Mouse (Mus musculus): ENCODE results near the gene Rdh16f1. TPM values are rescaled to one million over a fixed set of nuclear protein-coding genes. Genes with fewer than 3 reads are reported as not detected.

The Rdh16f1 gene
- polyA plus RNA-seq, 1 experiment, result not detected

DNA sequence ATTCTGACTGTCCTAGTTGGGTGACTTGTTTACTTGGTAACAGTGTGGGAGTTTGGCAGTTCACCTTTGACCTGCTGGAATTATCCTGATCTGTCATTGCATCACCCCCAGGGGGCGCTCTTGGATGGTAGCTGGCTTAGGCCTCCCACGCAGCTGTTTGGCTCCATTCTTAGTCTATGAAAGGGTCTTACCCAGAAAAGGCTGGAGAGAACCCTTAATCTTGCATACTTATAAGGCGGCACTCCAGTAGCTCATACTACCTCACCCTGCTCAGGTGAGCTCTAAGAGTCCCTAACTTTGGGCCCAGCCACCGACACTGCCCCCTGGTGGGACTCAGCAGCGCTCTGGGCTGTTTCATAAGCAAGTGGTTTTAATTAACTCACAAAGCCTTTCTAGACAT, 14.9 kb upstream of the Rdh16f1 start:
- TF ChIP-seq CTCF (IDR thresholded peaks at IDR 0.05; ENCODE audit: low read depth, low read length) (peak; percentile 53), POLR2A (IDR thresholded peaks at IDR 0.05; ENCODE audit: insufficient read depth, low read length) (no peak)
- peaks cover 4% of the 10 kb centered on the region for H3K4me1 ChIP-seq (ENCODE audit: control insufficient read depth, insufficient read depth, low read length)
- no peaks in the 10 kb centered on the region for H3K9me3 ChIP-seq (replicated peaks; ENCODE audit: control insufficient read depth, insufficient read depth, low read length, poor library complexity, severe bottlenecking)
- H3K36me3 ChIP-seq (ENCODE audit: control insufficient read depth, insufficient read depth, low read length, poor library complexity, severe bottlenecking), result peaks cover 22% of the 10 kb centered on the region
- H3K27me3 ChIP-seq (ENCODE audit: control insufficient read depth, insufficient read depth, low read length, poor library complexity, severe bottlenecking), result no peaks in the 10 kb centered on the region
- no peak overlapping the region for H3K4me3 ChIP-seq (ENCODE audit: low read depth, low read length)
- no peak overlapping the region for H3K9ac ChIP-seq (ENCODE audit: low read depth, poor library complexity, severe bottlenecking)
- no peak overlapping the region for H3K27ac ChIP-seq (ENCODE audit: insufficient read depth, low read length)

DNA sequence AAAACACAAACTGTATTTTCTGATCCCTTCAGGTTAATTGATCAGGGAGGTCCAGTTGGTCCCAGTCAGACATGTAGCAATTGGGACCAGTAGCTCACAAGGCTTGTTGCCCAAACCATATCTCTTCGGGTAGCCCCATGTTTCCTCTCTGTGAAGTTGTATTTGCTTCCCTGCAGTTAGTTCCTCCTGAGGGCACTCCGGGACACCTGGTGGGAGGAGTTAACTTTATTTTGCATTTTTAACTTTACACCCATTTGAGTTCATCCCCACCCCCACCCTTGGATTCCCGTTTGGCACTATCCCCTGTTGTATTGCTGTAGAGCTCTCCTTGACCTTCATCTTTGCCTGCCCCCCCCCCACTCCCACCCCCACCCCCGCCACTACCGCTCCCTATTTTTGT, 13.7 kb upstream of the Rdh16f1 start:
- H3K9ac ChIP-seq (ENCODE audit: low read depth, poor library complexity, severe bottlenecking), result no peak overlapping the region
- H3K4me1 ChIP-seq (ENCODE audit: control insufficient read depth, insufficient read depth, low read length), result peaks cover 4% of the 10 kb centered on the region
- peak overlapping the region; percentile 47 for H3K27ac ChIP-seq (ENCODE audit: insufficient read depth, low read length)
- peaks cover 22% of the 10 kb centered on the region for H3K36me3 ChIP-seq (ENCODE audit: control insufficient read depth, insufficient read depth, low read length, poor library complexity, severe bottlenecking)
- no peak overlapping the region for H3K4me3 ChIP-seq (ENCODE audit: low read depth, low read length)
- TF ChIP-seq EP300 (IDR thresholded peaks at IDR 0.05; ENCODE audit: insufficient read depth, low read depth, low read length) (no peak), CTCF (IDR thresholded peaks at IDR 0.05; ENCODE audit: low read depth, low read length) (no peak), POLR2A (IDR thresholded peaks at IDR 0.05; ENCODE audit: insufficient read depth, low read length) (no peak)
- no peaks in the 10 kb centered on the region for H3K9me3 ChIP-seq (replicated peaks; ENCODE audit: control insufficient read depth, insufficient read depth, low read length, poor library complexity, severe bottlenecking)
- H3K27me3 ChIP-seq (ENCODE audit: control insufficient read depth, insufficient read depth, low read length, poor library complexity, severe bottlenecking), result no peaks in the 10 kb centered on the region

GRCm38 (mm10) chr10:127747254-127747653, 12.3 kb upstream of the Rdh16f1 start:
- H3K4me3 ChIP-seq (ENCODE audit: low read depth, low read length), result no peak overlapping the region
- H3K9me3 ChIP-seq (replicated peaks; ENCODE audit: control insufficient read depth, insufficient read depth, low read length, poor library complexity, severe bottlenecking), result no peaks in the 10 kb centered on the region
- H3K27me3 ChIP-seq (ENCODE audit: control insufficient read depth, insufficient read depth, low read length, poor library complexity, severe bottlenecking), result no peaks in the 10 kb centered on the region
- H3K36me3 ChIP-seq (ENCODE audit: control insufficient read depth, insufficient read depth, low read length, poor library complexity, severe bottlenecking), result peaks cover 17% of the 10 kb centered on the region
- H3K9ac ChIP-seq (ENCODE audit: low read depth, poor library complexity, severe bottlenecking), result no peak overlapping the region
- H3K27ac ChIP-seq (ENCODE audit: insufficient read depth, low read length), result no peak overlapping the region
- peaks cover 4% of the 10 kb centered on the region for H3K4me1 ChIP-seq (ENCODE audit: control insufficient read depth, insufficient read depth, low read length)
- TF ChIP-seq CTCF (IDR thresholded peaks at IDR 0.05; ENCODE audit: low read depth, low read length) (no peak), EP300 (IDR thresholded peaks at IDR 0.05; ENCODE audit: insufficient read depth, low read depth, low read length) (peak; percentile 90)

GRCm38 (mm10) chr10:127748847-127749612, 10.6 kb upstream of the Rdh16f1 start:
- peaks cover 2% of the 10 kb centered on the region for H3K36me3 ChIP-seq (ENCODE audit: control insufficient read depth, insufficient read depth, low read length, poor library complexity, severe bottlenecking)
- H3K27me3 ChIP-seq (ENCODE audit: control insufficient read depth, insufficient read depth, low read length, poor library complexity, severe bottlenecking), result no peaks in the 10 kb centered on the region
- 0 out of 2 replicates have a peak overlapping the region, but pooled peaks have one; percentile 16 for H3K27ac ChIP-seq (ENCODE audit: insufficient read depth, low read length)
- H3K9ac ChIP-seq (ENCODE audit: low read depth, poor library complexity, severe bottlenecking), result peak overlapping the region; percentile 23; the same call in 1 of the 2 replicates
- H3K4me1 ChIP-seq (ENCODE audit: control insufficient read depth, insufficient read depth, low read length), result peaks cover 3% of the 10 kb centered on the region
- H3K9me3 ChIP-seq (replicated peaks; ENCODE audit: control insufficient read depth, insufficient read depth, low read length, poor library complexity, severe bottlenecking), result no peaks in the 10 kb centered on the region
- no peak overlapping the region for H3K4me3 ChIP-seq (ENCODE audit: low read depth, low read length)
- TF ChIP-seq EP300 (IDR thresholded peaks at IDR 0.05; ENCODE audit: insufficient read depth, low read depth, low read length) (0 out of 2 replicates have a peak, but pooled peaks have one; percentile 49), POLR2A (IDR thresholded peaks at IDR 0.05; ENCODE audit: insufficient read depth, low read length) (no peak)

- no peaks in the 10 kb centered on the region for H3K27me3 ChIP-seq (ENCODE audit: control insufficient read depth, insufficient read depth, low read length, poor library complexity, severe bottlenecking)
- peak overlapping the region; percentile 23 for H3K4me3 ChIP-seq (ENCODE audit: low read depth, low read length)
- no peaks in the 10 kb centered on the region; the same call in 1 of the 2 replicates for H3K36me3 ChIP-seq (ENCODE audit: control insufficient read depth, insufficient read depth, low read length, poor library complexity, severe bottlenecking)
- H3K27ac ChIP-seq (ENCODE audit: insufficient read depth, low read length), result no peak overlapping the region
- no peak overlapping the region for H3K9ac ChIP-seq (ENCODE audit: low read depth, poor library complexity, severe bottlenecking)
- H3K4me1 ChIP-seq (ENCODE audit: control insufficient read depth, insufficient read depth, low read length), result peaks cover 3% of the 10 kb centered on the region
- no peaks in the 10 kb centered on the region for H3K9me3 ChIP-seq (replicated peaks; ENCODE audit: control insufficient read depth, insufficient read depth, low read length, poor library complexity, severe bottlenecking)
- no peak for TF ChIP-seq POLR2A (IDR thresholded peaks at IDR 0.05; ENCODE audit: insufficient read depth, low read length)
- no peak for TF ChIP-seq EP300 (IDR thresholded peaks at IDR 0.05; ENCODE audit: insufficient read depth, low read depth, low read length)
- no peak for TF ChIP-seq CTCF (IDR thresholded peaks at IDR 0.05; ENCODE audit: low read depth, low read length)
Measured at GRCm38 (mm10) chr10:127750136-127750777, 9.3 kb upstream of the Rdh16f1 start.

DNA sequence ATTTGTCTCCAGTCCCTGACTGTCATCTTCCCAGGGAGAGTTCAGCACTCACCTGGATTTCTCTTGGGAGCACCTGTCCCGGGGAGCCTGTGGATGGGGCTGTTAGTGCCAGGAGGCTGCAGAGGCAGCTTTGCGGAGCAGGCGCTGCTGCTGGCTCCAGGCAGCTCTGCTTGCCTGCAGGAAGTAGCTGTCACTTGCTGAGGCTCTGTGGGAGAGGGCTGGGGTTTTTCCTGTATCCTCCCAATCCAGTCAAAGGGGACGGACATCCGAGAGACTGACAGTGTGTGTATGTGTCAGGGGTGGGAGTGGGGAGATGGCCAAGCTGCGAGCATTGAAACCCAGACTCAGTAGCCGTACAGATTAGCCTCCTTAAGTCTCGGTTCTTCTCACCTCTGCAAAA, 8.0 kb upstream of the Rdh16f1 start, which contains the start of gene Gpr182:
TSS of gene Gpr182 (minus strand) at position 185 of the 400 bp plus-strand sequence.
- TF ChIP-seq CTCF (IDR thresholded peaks at IDR 0.05; ENCODE audit: low read depth, low read length) (no peak), EP300 (IDR thresholded peaks at IDR 0.05; ENCODE audit: insufficient read depth, low read depth, low read length) (no peak), POLR2A (IDR thresholded peaks at IDR 0.05; ENCODE audit: insufficient read depth, low read length) (no peak)

More for the DNA sequence above, 8.0 kb upstream of the Rdh16f1 start, which contains the start of gene Gpr182:
- Histone ChIP-seq H3K9me3 (replicated peaks; ENCODE audit: control insufficient read depth, insufficient read depth, low read length, poor library complexity, severe bottlenecking) (no peaks in the 10 kb centered on the region), H3K9ac (ENCODE audit: low read depth, poor library complexity, severe bottlenecking) (no peak within 1 kb of the TSS), H3K4me3 (ENCODE audit: low read depth, low read length) (peak within 1 kb of the TSS; percentile 23), H3K36me3 (ENCODE audit: control insufficient read depth, insufficient read depth, low read length, poor library complexity, severe bottlenecking) (no peaks in the 10 kb centered on the region), H3K4me1 (ENCODE audit: control insufficient read depth, insufficient read depth, low read length) (peaks cover 8% of the 10 kb centered on the region), H3K27me3 (ENCODE audit: control insufficient read depth, insufficient read depth, low read length, poor library complexity, severe bottlenecking) (0 out of 2 replicates have a peak, but pooled peaks cover 2% of the 10 kb centered on the region), H3K27ac (ENCODE audit: insufficient read depth, low read length) (no peak within 1 kb of the TSS)
